25 mouse cellular contexts compared by ENCODE assay signal in genomic region chr16:30118876-30119275, GRCm38 (mm10).
"Had no signal": no experiment of that assay in that cellular context is flagged by ENCODE, and none has a peak within 500 bp of the region (broad histone marks: within the 10 kb centered on the region; RNA-seq: fewer than 3 reads in every experiment).

No protein-coding gene starts in this region.

- ATAC-seq: hindbrain, embryonic 16.5 days; inflammation-experienced regulatory T-cells, adult 6 months; intestine, embryonic 15.5 days; intestine, postnatal 0 days; liver, postnatal 0 days had no signal

- H3K4me2 ChIP-seq: heart, embryonic 12.5 days; hindbrain, embryonic 12.5 days; hindbrain, embryonic 14.5 days; intestine, embryonic 15.5 days; limb, embryonic 12.5 days; liver, embryonic 11.5 days; liver, embryonic 13.5 days; liver, embryonic 15.5 days had no signal

- H3K4me3 ChIP-seq: gastrocnemius, adult 2 months; heart, embryonic 10.5 days; heart, embryonic 12.5 days; hindbrain, embryonic 10.5 days; hindbrain, embryonic 12.5 days; intestine, embryonic 15.5 days; layer of hippocampus, adult 2 months; left cerebral cortex, adult 2 months; limb, embryonic 10.5 days; limb, embryonic 12.5 days; liver, embryonic 13.5 days; liver, embryonic 15.5 days had no signal

- H3K36me3 ChIP-seq: heart, embryonic 10.5 days; heart, embryonic 12.5 days; hindbrain, embryonic 10.5 days; hindbrain, embryonic 12.5 days; intestine, embryonic 15.5 days; limb, embryonic 10.5 days; limb, embryonic 12.5 days; liver, embryonic 13.5 days; liver, embryonic 15.5 days had no signal

- H3K9ac ChIP-seq: heart, embryonic 12.5 days; hindbrain, embryonic 12.5 days; hindbrain, embryonic 14.5 days; intestine, embryonic 15.5 days; limb, embryonic 12.5 days; liver, embryonic 13.5 days; liver, embryonic 15.5 days; liver, postnatal 0 days had no signal

- H3K9me3 ChIP-seq: heart, embryonic 10.5 days; heart, embryonic 12.5 days; hindbrain, embryonic 10.5 days; hindbrain, embryonic 12.5 days; intestine, embryonic 15.5 days; limb, embryonic 10.5 days; limb, embryonic 12.5 days; liver, embryonic 13.5 days; liver, embryonic 15.5 days had no signal

- H3K27ac ChIP-seq: gastrocnemius, adult 2 months; heart, embryonic 10.5 days; hindbrain, embryonic 10.5 days; hindbrain, embryonic 12.5 days; hindbrain, embryonic 14.5 days; intestine, embryonic 15.5 days; kidney, postnatal 0 days; layer of hippocampus, adult 2 months; left cerebral cortex, adult 2 months; limb, embryonic 12.5 days; liver, embryonic 13.5 days; liver, embryonic 15.5 days had no signal

- DNase-seq: gastrocnemius, adult 2 months; gastrocnemius, postnatal 10 days; gastrocnemius, postnatal 25 days; heart, adult 18-20 months; heart, postnatal 10 days; heart, postnatal 4 days; liver; liver, embryonic 13.5 days; liver, postnatal 0 days had no signal

- H3K27me3 ChIP-seq: intestine, embryonic 15.5 days had no signal
